Mouse (Mus musculus) hindbrain, embryonic 11.5 days (tissue): ENCODE measurements around the gene Zfp383. TPM values are rescaled to one million over a fixed set of nuclear protein-coding genes. Genes with fewer than 3 reads are reported as not detected.

Experiments used
- polyA plus RNA-seq: library from polyadenylated mRNA; unstranded; fragments of >200 nt; fragmentation: Nextera tagmentation; extraction: Ambion mirVana; gene quantifications from 2 replicates; pipeline ENCODE4 v1.2.1, GENCODE M21; 2014

The Zfp383 gene
- polyA plus RNA-seq, 1 experiment from 2014 or later, result 8.8 TPM

Other genes starting within 250 kb of the Zfp383 start
- not detected in 2 replicates for gene Catsperg2, start 181.2 kb upstream of the Zfp383 start, polyA plus RNA-seq
- 17.9 and 19.1 TPM in 2 replicates for gene Zfp84, start 139.7 kb upstream of the Zfp383 start, polyA plus RNA-seq
- 8.2 and 8.5 TPM in 2 replicates for gene Zfp30, start 124.2 kb upstream of the Zfp383 start, polyA plus RNA-seq
- gene Zfp790, start 92.1 kb upstream of the Zfp383 start, polyA plus RNA-seq, result 19.7 and 24.7 TPM in 2 replicates
- 10.7 and 12.4 TPM in 2 replicates for gene Zfp940, start 54.6 kb upstream of the Zfp383 start, polyA plus RNA-seq
- gene Zfp420, start 48.2 kb upstream of the Zfp383 start, polyA plus RNA-seq, result 11.7 and 13.5 TPM in 2 replicates
- 12.8 and 14.4 TPM in 2 replicates for gene Zfp27, start 1.7 kb upstream of the Zfp383 start, polyA plus RNA-seq
- gene Zfp74, start 45.9 kb downstream of the Zfp383 start, polyA plus RNA-seq, result 12.5 and 13.7 TPM in 2 replicates
- gene Zfp568, start 75.7 kb downstream of the Zfp383 start, polyA plus RNA-seq, result 15.0 and 18.0 TPM in 2 replicates
- gene Zfp14, start 143.2 kb downstream of the Zfp383 start, polyA plus RNA-seq, result 5.6 and 7.6 TPM in 2 replicates
- gene Zfp82, start 164.7 kb downstream of the Zfp383 start, polyA plus RNA-seq, result 8.3 and 8.6 TPM in 2 replicates
- gene Gm26920, start 182.2 kb downstream of the Zfp383 start, polyA plus RNA-seq, result 0.89 and 1.7 TPM in 2 replicates
- gene Zfp566, start 182.3 kb downstream of the Zfp383 start, polyA plus RNA-seq, result 14.6 and 15.6 TPM in 2 replicates
- gene Zfp260, start 186.6 kb downstream of the Zfp383 start, polyA plus RNA-seq, result 128 and 132 TPM in 2 replicates
- gene Zfp382, start 213.7 kb downstream of the Zfp383 start, polyA plus RNA-seq, result 5.8 and 7.6 TPM in 2 replicates